Mouse (Mus musculus) urinary bladder, postnatal 25 days (tissue): ENCODE results near the gene Wipf1.
"Not testable (repeated sequence)": the region's sequence is repeated elsewhere in the genome, so short reads cannot be mapped to it uniquely, and the experiment has no call there.

Experiments
- DNase-seq: peaks from one replicate; pipeline ENCODE4 v3.0.0; 2022; ENCODE audit warnings: low spot score

Wipf1 gene

GRCm38 (mm10) chr2:73529356-73530330, at the start of gene Wipf1:
Wipf1 (minus strand) TSS chr2:73529734.
- peak; percentile 73 for DNase-seq

- DNase-seq: no peak
These were observed 49.6 kb upstream of the Wipf1 start for GRCm38 (mm10) chr2:73579168-73579567.

GRCm38 (mm10) chr2:73574418-73574817, 44.9 kb upstream of the Wipf1 start:
- no peak for DNase-seq

GRCm38 (mm10) chr2:73573556-73573955, 44.0 kb upstream of the Wipf1 start:
- no peak for DNase-seq

- DNase-seq: peak; percentile 53
These were observed 43.2 kb upstream of the Wipf1 start for GRCm38 (mm10) chr2:73572539-73573372.

- DNase-seq: no peak
These were observed 42.4 kb upstream of the Wipf1 start for GRCm38 (mm10) chr2:73571901-73572300.

- no peak for DNase-seq
These were observed 41.8 kb upstream of the Wipf1 start for GRCm38 (mm10) chr2:73571304-73571703.

GRCm38 (mm10) chr2:73566989-73567605, 37.6 kb upstream of the Wipf1 start:
- peak; percentile 47 for DNase-seq

- no peak for DNase-seq
These were observed 36.6 kb upstream of the Wipf1 start for GRCm38 (mm10) chr2:73566162-73566561.

- DNase-seq: no peak
These were observed 34.2 kb upstream of the Wipf1 start for GRCm38 (mm10) chr2:73563690-73564089.

- no peak for DNase-seq
These were observed 33.1 kb upstream of the Wipf1 start for GRCm38 (mm10) chr2:73562656-73563055.

- no peak for DNase-seq
These were observed 32.1 kb upstream of the Wipf1 start for GRCm38 (mm10) chr2:73561665-73562063.

- DNase-seq: no peak
These were observed 31.5 kb upstream of the Wipf1 start for GRCm38 (mm10) chr2:73560899-73561664.

- DNase-seq: no peak
These were observed 30.9 kb upstream of the Wipf1 start for GRCm38 (mm10) chr2:73560445-73560844.

GRCm38 (mm10) chr2:73557956-73558355, 28.4 kb upstream of the Wipf1 start:
- DNase-seq: no peak

GRCm38 (mm10) chr2:73557061-73557460, 27.5 kb upstream of the Wipf1 start:
- DNase-seq: not testable (repeated sequence)

GRCm38 (mm10) chr2:73554389-73554788, 24.9 kb upstream of the Wipf1 start:
- no peak for DNase-seq

GRCm38 (mm10) chr2:73552926-73553325, 23.4 kb upstream of the Wipf1 start:
- no peak for DNase-seq

GRCm38 (mm10) chr2:73550725-73551124, 21.2 kb upstream of the Wipf1 start:
- DNase-seq: no peak

- no peak for DNase-seq
These were observed 19.0 kb upstream of the Wipf1 start for GRCm38 (mm10) chr2:73548542-73548941.

- no peak for DNase-seq
These were observed 17.7 kb upstream of the Wipf1 start for GRCm38 (mm10) chr2:73547256-73547655.

GRCm38 (mm10) chr2:73545556-73545955, 16.0 kb upstream of the Wipf1 start:
- no peak for DNase-seq
